Mouse (Mus musculus) liver, adult 2 months (tissue): Measurements from ENCODE around the gene Fkbp6. TPM values are rescaled to one million over a fixed set of nuclear protein-coding genes. Genes with fewer than 3 reads are reported as not detected.
A peak's percentile ranks its signal among the peaks of the same experiment; 100 is the strongest.

Source experiments
- DNase-seq: peaks from one replicate; pipeline ENCODE4 v3.0.0-alpha.2; 2011; ENCODE audit warnings: low read depth, low spot score; ENCODE audit errors: extremely low read depth
- H3K27ac ChIP-seq: fragments of 200-500 bp; replicated peaks from 2 replicates; pipeline ENCODE4 v1.5.1; 2012; ENCODE audit warnings: low read depth, mild to moderate bottlenecking, control low read depth, inconsistent platforms, low read length; ENCODE audit not compliant: insufficient read depth
- H3K27me3 ChIP-seq: fragments of 200-500 bp; 2 replicates; pipeline ENCODE4 v1.6.1; 2012; ENCODE audit warnings: mild to moderate bottlenecking, moderate library complexity, low read length, inconsistent platforms; ENCODE audit not compliant: control insufficient read depth, insufficient read depth
- H3K36me3 ChIP-seq: fragments of 200-500 bp; 2 replicates; pipeline ENCODE4 v1.6.1; 2012; ENCODE audit warnings: low read length, inconsistent platforms; ENCODE audit not compliant: control insufficient read depth, insufficient read depth
- H3K4me1 ChIP-seq: fragments of 200-500 bp; 2 replicates; pipeline ENCODE4 v1.6.1; 2011; ENCODE audit warnings: low read length; ENCODE audit not compliant: control insufficient read depth, insufficient read depth
- H3K4me3 ChIP-seq: fragments of 200-500 bp; 2 replicates; pipeline ENCODE4 v1.5.1; 2011; ENCODE audit warnings: low read depth, mild to moderate bottlenecking, control low read depth, low read length, moderate library complexity; ENCODE audit not compliant: insufficient read depth
- H3K79me2 ChIP-seq: fragments of 200-500 bp; 2 replicates; pipeline ENCODE4 v1.6.1; 2012; ENCODE audit warnings: inconsistent platforms, mild to moderate bottlenecking, low read length, moderate library complexity; ENCODE audit not compliant: control insufficient read depth, insufficient read depth
- H3K9ac ChIP-seq: fragments of 200-500 bp; 2 replicates; pipeline ENCODE4 v1.6.1; 2012; ENCODE audit warnings: low read depth, mild to moderate bottlenecking, control low read depth, inconsistent platforms, low read length
- CTCF ChIP-seq: fragments of 200-500 bp; IDR thresholded peaks from 2 replicates; pipeline ENCODE4 v1.5.1; 2011; ENCODE audit warnings: low read depth, low read length, control low read depth
- POLR2A ChIP-seq: fragments of 200-500 bp; IDR thresholded peaks from 2 replicates; pipeline ENCODE4 v1.6.1; 2011; ENCODE audit warnings: low read length, control low read depth; ENCODE audit not compliant: insufficient read depth; ENCODE audit errors: extremely low read depth
- WGBS: fragments of 180-500 bp; shearing (Covaris S2); methylation state at CpG from one replicate; pipeline ENCODE4 v1.1.7; 2018; 5-methylcytosine and 5-hydroxymethylcytosine counted together
- polyA plus RNA-seq: library from polyadenylated mRNA; depleted of rRNA; stranded (reverse); fragments of >200 nt; gene quantifications from 2 replicates; pipeline ENCODE4 v1.2.3, GENCODE M21; 2012; rRNA removed
- total RNA-seq: library from RNA; depleted of rRNA; stranded (reverse); fragments of >200 nt; gene quantifications from 2 replicates; pipeline ENCODE4 v1.2.3, GENCODE M21; 2014; rRNA removed

Fkbp6 gene
- total RNA-seq (not detected in 2 replicates), polyA plus RNA-seq (not detected in 2 replicates)

- H3K36me3 ChIP-seq, result no peaks in the 10 kb centered on the region
- WGBS, result 87% methylated on average over 35 of the region's 35 CpGs
- no peaks in the 10 kb centered on the region for H3K79me2 ChIP-seq
- H3K9ac ChIP-seq, result no peak within 1 kb of the TSS
- no peaks in the 10 kb centered on the region for H3K4me1 ChIP-seq
- no peak within 1 kb of the TSS for H3K27ac ChIP-seq
- no peaks in the 10 kb centered on the region for H3K27me3 ChIP-seq
- TF ChIP-seq CTCF (no peak), POLR2A (no peak)
- no peak for DNase-seq
- H3K4me3 ChIP-seq, result no peak within 1 kb of the TSS
Measured at GRCm38 (mm10) chr5:135349862-135350261, at the start of gene Fkbp6. Gene Fkbp6 (minus strand): TSS chr5:135350044.

GRCm38 (mm10) chr5:135399382-135399781, 49.5 kb upstream of the Fkbp6 start:
- Histone ChIP-seq H3K9ac (no peak overlapping the region), H3K27me3 (no peaks in the 10 kb centered on the region), H3K79me2 (no peaks in the 10 kb centered on the region), H3K36me3 (no peaks in the 10 kb centered on the region), H3K4me3 (no peak overlapping the region), H3K4me1 (peaks cover 12% of the 10 kb centered on the region; the same call in 1 of the 2 replicates), H3K27ac (no peak overlapping the region)
- no peak for TF ChIP-seq CTCF
- no peak for TF ChIP-seq POLR2A
- no peak for DNase-seq
- 12% methylated on average over 6 of the region's 6 CpGs for WGBS

DNA sequence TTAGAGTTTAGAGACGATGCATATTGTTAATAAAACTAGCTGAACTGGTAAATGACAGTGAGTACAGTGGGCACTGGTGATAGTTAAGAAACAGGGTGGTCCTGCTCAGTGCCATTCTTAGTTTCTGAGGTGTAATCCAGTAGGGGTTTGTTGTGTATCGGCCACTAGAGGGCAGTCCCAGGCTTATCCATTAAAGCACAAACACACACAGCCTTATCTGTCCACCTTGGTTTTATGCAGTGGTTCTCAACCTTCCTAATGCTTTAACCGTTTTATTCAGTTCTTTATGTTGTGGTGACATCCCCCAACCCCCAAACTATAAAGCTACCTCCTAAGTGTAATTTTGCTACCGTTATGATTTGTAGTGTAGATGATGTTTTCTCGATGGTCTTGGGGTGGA, 46.0 kb upstream of the Fkbp6 start:
- Histone ChIP-seq H3K36me3 (peaks cover 6% of the 10 kb centered on the region; the same call in 1 of the 2 replicates), H3K9ac (no peak overlapping the region), H3K4me3 (no peak overlapping the region), H3K27me3 (no peaks in the 10 kb centered on the region), H3K27ac (no peak overlapping the region), H3K4me1 (peaks cover 13% of the 10 kb centered on the region), H3K79me2 (peaks cover 7% of the 10 kb centered on the region; the same call in 1 of the 2 replicates)
- 62% methylated on average over 5 of the region's 5 CpGs for WGBS
- DNase-seq, result peak; percentile 44
- TF ChIP-seq CTCF, result peak; percentile 58
- no peak for TF ChIP-seq POLR2A

DNA sequence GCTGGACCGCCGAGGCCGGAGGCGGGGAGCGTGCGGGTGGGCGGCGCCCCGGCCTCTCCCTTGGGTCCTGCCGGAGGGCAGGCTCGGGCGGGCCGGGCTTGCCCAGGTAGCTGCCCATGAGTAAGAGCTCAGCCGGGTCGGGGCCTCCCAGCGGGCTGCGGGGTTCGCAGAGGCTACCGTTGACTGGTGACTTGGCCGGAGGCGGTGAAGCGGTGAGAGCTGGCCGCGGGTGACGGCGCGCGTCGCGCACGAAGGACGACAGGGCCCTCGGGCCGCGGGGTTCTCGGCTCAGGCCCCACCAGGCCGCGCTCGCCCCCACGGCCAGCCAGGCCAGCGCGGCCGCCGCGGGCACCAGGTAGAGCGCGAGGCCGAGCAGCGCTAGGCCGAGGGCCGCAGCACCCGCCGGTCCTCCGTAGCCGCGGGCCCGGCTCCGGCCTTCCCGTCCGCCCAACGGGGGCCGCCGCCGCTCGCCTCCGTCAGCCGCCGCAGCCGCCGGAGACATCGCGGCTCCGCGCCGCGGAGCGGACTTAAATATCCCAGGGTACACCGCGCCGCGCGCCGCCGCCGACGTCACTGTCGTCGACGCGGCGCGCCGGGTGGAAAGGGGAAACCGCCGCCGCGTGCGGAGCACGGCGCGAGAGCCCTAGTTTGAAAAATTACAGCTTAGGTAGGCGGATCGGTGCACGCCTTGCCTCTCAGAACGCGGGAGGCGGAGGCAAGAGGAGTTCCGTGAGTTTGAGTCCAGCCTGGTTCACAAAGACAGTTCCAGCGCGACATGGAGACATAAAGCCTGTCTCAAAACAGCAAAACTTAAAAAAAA, 44.4 kb upstream of the Fkbp6 start, which contains the start of gene Pom121:
Gene Pom121 (minus strand): TSS at position 543 of the 820 bp plus-strand sequence.
- under 1% methylated on average over 104 of the region's 110 CpGs for WGBS
- peak; percentile 70 for DNase-seq
- H3K36me3 ChIP-seq, result peaks cover 8% of the 10 kb centered on the region; the same call in 1 of the 2 replicates
- H3K9ac ChIP-seq, result peak within 1 kb of the TSS; percentile 97
- H3K27ac ChIP-seq, result peak within 1 kb of the TSS; percentile 30
- H3K27me3 ChIP-seq, result no peaks in the 10 kb centered on the region
- TF ChIP-seq CTCF (no peak), POLR2A (peak; percentile 56; the same call in 1 of the 2 replicates)
- H3K4me1 ChIP-seq, result peaks cover 7% of the 10 kb centered on the region
- H3K4me3 ChIP-seq, result peak within 1 kb of the TSS; percentile 95
- peaks cover 7% of the 10 kb centered on the region; the same call in 1 of the 2 replicates for H3K79me2 ChIP-seq

DNA sequence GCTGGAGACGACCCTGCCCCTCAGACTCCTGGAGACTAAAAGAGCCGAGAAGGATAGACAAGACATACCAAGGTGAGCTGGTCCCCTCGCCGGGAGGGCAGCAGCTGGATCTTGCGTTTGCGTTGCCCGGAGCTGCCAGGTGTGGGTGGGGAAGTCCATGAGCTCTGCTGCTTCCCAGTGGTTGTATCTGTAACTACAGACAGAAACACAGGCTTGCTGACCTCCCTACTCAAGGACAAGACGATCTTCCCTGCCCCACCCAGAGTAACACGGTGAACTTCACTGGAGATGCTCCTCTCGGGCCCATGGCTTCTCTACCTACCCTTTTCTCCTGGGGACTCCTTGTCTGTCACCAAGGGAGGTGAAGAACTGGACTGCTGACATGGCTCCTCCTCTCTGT, 33.9 kb upstream of the Fkbp6 start:
- H3K27ac ChIP-seq, result no peak overlapping the region
- 89% methylated on average over 10 of the region's 10 CpGs for WGBS
- TF ChIP-seq POLR2A, result no peak

GRCm38 (mm10) chr5:135382746-135383145, 32.9 kb upstream of the Fkbp6 start:
- peaks cover 58% of the 10 kb centered on the region for H3K36me3 ChIP-seq
- H3K27me3 ChIP-seq, result no peaks in the 10 kb centered on the region
- 87% methylated on average over 7 of the region's 7 CpGs for WGBS
- no peaks in the 10 kb centered on the region for H3K79me2 ChIP-seq
- DNase-seq, result no peak
- no peak overlapping the region for H3K9ac ChIP-seq
- TF ChIP-seq POLR2A (no peak), CTCF (no peak)
- H3K4me1 ChIP-seq, result no peaks in the 10 kb centered on the region
- H3K27ac ChIP-seq, result no peak overlapping the region
- no peak overlapping the region for H3K4me3 ChIP-seq

More for the DNA sequence above, 33.9 kb upstream of the Fkbp6 start:
- no peak overlapping the region for H3K9ac ChIP-seq
- DNase-seq, result no peak
- no peaks in the 10 kb centered on the region for H3K79me2 ChIP-seq
- no peaks in the 10 kb centered on the region for H3K27me3 ChIP-seq
- peaks cover 55% of the 10 kb centered on the region for H3K36me3 ChIP-seq
- no peaks in the 10 kb centered on the region for H3K4me1 ChIP-seq
- H3K4me3 ChIP-seq, result no peak overlapping the region
